Mouse (Mus musculus): Measurements from ENCODE around the gene Cd6.

The Cd6 gene

DNA sequence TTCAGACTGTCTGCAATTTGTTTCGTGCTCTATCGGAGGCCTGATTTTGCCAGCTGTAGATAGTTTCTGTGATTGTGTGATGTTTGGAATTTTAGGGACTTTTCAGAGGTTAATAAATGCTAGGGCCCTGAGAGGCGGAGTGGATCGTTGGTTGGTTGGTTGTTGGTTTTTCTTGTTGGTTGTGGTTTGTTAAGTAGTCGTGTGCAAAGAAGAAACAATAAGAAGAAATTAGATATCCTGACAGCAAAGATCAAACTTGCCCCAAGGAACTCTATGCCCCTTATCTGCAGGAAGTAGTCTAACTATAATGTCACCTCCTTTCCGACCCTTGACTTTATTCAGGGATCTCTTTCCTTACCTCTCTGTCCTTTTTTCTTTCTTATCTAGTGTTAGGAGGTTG lies 18.4 kb downstream of the Cd6 start:
- CTCF ChIA-PET = no interaction called here

GRCm38 (mm10) chr19:10810176-10810492 lies 19.7 kb downstream of the Cd6 start:
- POLR2A ChIA-PET = interaction anchor here in 1 of 4 experiments (1.1 kb wide), 1 partner anchor 25 kb away, joined by 3 read pairs; no protein-coding TSS in a partner anchor
- CTCF ChIA-PET = no interaction called here

More for the DNA sequence above, 18.4 kb downstream of the Cd6 start:
- POLR2A ChIA-PET = no interaction called here

DNA sequence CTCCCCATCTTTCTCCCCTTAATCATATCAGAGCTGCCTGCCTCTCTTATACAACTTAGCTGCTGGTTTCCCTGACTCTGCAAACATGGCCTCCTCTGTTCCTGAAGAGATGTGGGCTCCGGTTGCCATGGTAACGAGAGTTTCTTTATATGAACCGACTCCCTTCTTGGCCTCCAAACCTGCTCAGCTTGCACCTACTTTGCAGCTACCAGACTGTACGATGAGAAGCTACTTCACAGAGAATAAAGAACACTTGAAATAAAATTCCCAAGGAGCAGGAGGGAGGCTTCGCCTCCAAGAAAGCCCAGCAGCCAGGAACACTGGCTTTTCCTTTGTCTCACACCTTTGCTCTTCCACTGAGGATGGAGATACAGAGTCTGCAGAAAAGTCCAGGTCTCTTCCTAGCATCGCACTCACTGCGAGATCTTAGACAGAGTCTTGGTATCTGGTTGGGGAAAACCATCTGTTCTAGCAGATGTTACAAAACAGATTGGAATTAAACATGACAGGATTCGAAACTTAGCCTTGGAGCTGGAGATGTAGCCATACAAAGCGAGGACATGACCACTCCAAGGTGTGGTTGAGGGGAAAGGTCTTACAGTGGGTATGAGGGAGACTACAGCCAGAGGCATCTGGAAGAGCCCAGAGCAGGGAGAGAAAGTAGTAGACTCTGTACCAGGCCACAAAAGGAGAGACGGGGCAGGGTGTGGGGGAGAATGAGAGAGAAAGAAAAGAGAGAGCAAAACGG lies 20.3 kb downstream of the Cd6 start:
- POLR2A ChIA-PET = interaction anchor here in 1 of 4 experiments (0.5 to 1.1 kb wide), 2 partner anchors 26 to 226 kb away, joined by 3 read pairs; no protein-coding TSS in a partner anchor
- CTCF ChIA-PET = no interaction called here

- CTCF ChIA-PET = no interaction called here
- POLR2A ChIA-PET = interaction anchor here in 1 of 4 experiments (0.5 kb wide), 1 partner anchor 225 kb away, joined by 3 read pairs; no protein-coding TSS in a partner anchor
Observed at GRCm38 (mm10) chr19:10808524-10809233, 21.2 kb downstream of the Cd6 start.

- POLR2A ChIA-PET = interaction anchor here in 1 of 4 experiments (0.6 kb wide), 1 partner anchor 40 kb away, joined by 4 read pairs; no protein-coding TSS in a partner anchor
- CTCF ChIA-PET = interaction anchor here in 1 of 4 experiments (1.2 kb wide), 1 partner anchor 91 kb away, joined by 5 read pairs; no protein-coding TSS in a partner anchor
Observed at GRCm38 (mm10) chr19:10805661-10806285, 24.1 kb downstream of the Cd6 start.

GRCm38 (mm10) chr19:10804850-10805660 lies 24.8 kb downstream of the Cd6 start:
- CTCF ChIA-PET = interaction anchor here in 2 of 4 experiments (0.7 to 1.2 kb wide), 3 partner anchors 23 to 90 kb away, joined by 3 to 5 read pairs (median 5); no protein-coding TSS in a partner anchor
- POLR2A ChIA-PET = interaction anchor here in 2 of 4 experiments (0.6 to 1.3 kb wide), 3 partner anchors 21 to 107 kb away, joined by 4 to 7 read pairs (median 4); no protein-coding TSS in a partner anchor

- ChIA-PET POLR2A (interaction anchor here in 1 of 4 experiments (1.3 kb wide), 1 partner anchor 20 kb away, joined by 7 read pairs; no protein-coding TSS in a partner anchor), CTCF (interaction anchor here in 1 of 4 experiments (0.6 kb wide), 1 partner anchor 1698 kb away, joined by 4 read pairs; the partner anchor contains the start of gene Dtx4)
Observed at GRCm38 (mm10) chr19:10803751-10804150, 26.1 kb downstream of the Cd6 start.

- POLR2A ChIA-PET = no interaction called here
- CTCF ChIA-PET = no interaction called here
Observed at GRCm38 (mm10) chr19:10801906-10802305, 28.0 kb downstream of the Cd6 start.

GRCm38 (mm10) chr19:10801070-10801469 lies 28.8 kb downstream of the Cd6 start:
- POLR2A ChIA-PET = no interaction called here
- CTCF ChIA-PET = no interaction called here

DNA sequence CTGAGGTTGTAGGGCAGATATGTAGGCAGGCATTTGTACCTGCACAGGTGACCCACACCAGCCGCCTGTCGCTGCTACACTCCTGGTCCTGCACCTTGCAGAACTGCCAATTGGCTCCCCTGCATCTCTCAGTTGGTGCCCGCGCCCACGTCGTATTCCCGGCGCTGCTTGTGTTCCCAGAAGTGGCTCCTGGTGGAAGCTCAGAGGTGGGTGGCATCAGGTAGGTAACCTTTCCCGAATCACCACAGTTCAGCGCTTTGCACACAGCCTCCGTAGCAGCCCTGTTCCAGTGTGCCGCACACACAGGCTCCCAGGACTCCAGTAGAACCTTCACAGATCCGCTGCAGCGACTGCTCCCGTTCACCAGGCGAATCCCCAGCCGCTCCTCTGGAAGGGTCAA lies 30.7 kb downstream of the Cd6 start:
- POLR2A ChIA-PET = interaction anchor here in 2 of 4 experiments (0.6 to 1.6 kb wide), 3 partner anchors 15 to 22 kb away, joined by 3 read pairs; no protein-coding TSS in a partner anchor

DNA sequence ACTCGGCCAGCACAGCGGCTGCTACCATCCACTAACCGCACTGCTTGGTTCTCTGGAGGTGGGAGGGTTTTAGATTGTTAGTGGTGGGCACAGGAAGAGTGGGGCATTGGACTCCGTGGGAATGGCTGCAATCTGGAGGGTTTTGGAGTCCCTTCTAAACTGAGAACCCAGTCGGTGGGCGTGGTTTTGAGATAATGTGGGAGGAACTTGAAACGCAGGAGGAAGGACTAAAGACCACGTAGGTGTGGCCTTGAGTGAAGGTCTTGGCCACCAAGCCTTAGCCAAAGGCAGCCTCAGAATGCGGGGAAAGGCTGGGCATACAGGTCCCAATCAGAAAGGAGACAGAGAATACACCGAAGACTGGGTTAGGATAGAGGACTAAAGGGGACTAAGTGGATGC lies 31.3 kb downstream of the Cd6 start:
- ChIA-PET CTCF (interaction anchor here in 1 of 4 experiments (0.6 kb wide), 1 partner anchor 648 kb away, joined by 3 read pairs; no protein-coding TSS in a partner anchor), POLR2A (interaction anchor here in 3 of 4 experiments (0.6 to 1.6 kb wide), 3 partner anchors 14 to 122 kb away, joined by 3 read pairs; no protein-coding TSS in a partner anchor)

More for the DNA sequence above, 30.7 kb downstream of the Cd6 start:
- CTCF ChIA-PET = interaction anchor here in 1 of 4 experiments (0.6 kb wide), 1 partner anchor 9 kb away, joined by 3 read pairs; no protein-coding TSS in a partner anchor

DNA sequence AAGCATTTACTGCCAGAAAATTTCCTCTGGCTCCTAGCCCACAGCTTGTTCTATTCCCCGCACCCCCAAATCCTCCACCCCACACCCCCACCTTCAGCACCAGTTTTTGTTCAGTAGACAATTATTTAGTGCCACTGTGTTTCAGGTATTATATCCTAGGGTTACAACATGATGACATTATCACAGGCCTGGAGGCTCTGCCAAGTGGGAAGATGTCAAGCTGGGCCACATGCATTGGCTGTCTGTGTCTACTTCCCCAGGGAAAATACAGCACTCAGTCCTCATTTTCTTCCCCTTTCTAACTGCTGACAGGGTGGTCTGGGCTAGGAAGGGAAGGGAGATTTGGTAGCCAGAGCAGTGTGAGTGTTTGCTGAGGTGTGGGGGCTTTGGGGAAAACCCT lies 34.9 kb downstream of the Cd6 start:
- CTCF ChIA-PET = interaction anchor here in 1 of 4 experiments (0.9 kb wide), 1 partner anchor 125 kb away, joined by 3 read pairs; no protein-coding TSS in a partner anchor

DNA sequence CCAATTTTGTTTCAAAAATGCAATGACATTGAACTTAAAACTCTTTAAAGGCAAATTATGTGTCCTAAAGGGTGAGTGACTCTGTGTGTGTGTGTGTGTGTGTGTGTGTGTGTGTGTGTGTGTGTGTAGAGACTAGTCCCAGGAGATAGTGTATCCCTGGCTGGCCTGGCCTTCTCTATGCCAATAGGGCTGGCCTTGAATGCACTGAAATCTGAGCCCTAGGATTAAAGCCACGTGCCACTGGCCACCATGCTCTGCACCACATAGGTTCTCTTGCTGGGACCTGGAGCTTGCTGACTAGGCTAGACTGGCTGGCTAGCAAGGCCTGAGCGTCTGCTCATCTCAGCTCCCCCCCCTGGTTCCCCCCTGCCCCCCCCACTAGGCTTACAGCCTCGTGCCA lies 36.8 kb downstream of the Cd6 start:
- ChIA-PET CTCF (interaction anchor here in 1 of 4 experiments (1.0 kb wide), 1 partner anchor 84 kb away, joined by 3 read pairs; no protein-coding TSS in a partner anchor), POLR2A (no interaction called here)

More for the DNA sequence above, 34.9 kb downstream of the Cd6 start:
- POLR2A ChIA-PET = interaction anchor here in 1 of 4 experiments (1.0 kb wide), 1 partner anchor 11 kb away, joined by 3 read pairs; no protein-coding TSS in a partner anchor

DNA sequence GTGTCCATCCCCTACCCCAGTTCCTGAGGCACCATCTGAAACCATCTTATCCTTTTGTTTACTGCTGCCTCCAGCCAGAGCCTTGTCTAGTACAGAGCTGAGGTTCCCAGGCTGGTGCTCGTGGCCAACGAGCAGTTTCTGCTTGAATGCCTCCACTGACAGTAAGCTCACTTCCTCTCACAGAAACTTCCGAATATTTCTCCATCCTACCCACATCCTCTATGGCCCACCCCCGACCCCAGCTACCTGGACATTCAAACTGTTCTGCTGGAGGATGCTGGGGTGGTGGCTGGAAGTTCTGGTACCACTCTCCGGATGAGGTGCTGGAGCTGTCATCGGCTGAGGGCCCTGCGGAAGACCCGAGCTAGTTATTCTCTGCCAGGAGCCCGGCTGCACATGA lies 39.5 kb downstream of the Cd6 start:
- ChIA-PET POLR2A (interaction anchor here in 1 of 4 experiments (0.6 kb wide), 2 partner anchors 35 to 66 kb away, joined by 3 read pairs; no protein-coding TSS in a partner anchor), CTCF (interaction anchor here in 2 of 4 experiments (0.5 to 0.6 kb wide), 3 partner anchors 9 to 285 kb away, joined by 3 to 7 read pairs (median 5); no protein-coding TSS in a partner anchor)

DNA sequence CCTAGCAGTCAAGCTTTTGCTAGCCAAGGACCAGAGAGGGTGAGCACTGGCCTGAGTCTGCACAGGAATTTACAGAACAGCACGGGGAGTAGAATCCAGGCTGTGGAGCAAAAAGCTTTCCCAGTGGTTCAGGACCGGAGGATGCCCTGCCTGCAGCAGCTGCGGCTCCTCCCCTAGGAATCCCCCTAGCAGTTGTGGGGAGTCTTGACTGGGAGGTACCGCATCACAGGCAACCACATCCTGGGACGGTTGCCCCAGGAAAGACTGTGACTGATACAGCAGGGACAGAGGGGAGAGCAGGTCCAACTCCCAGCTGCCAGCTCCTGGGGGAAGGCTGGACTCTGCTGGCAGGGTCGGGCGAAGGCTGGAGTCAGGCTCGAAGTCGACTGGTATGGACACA lies 41.6 kb downstream of the Cd6 start:
- CTCF ChIA-PET = no interaction called here
- POLR2A ChIA-PET = no interaction called here

- CTCF ChIA-PET = no interaction called here
- POLR2A ChIA-PET = no interaction called here
Observed at GRCm38 (mm10) chr19:10787406-10787805, 42.5 kb downstream of the Cd6 start.

GRCm38 (mm10) chr19:10786753-10787152 lies 43.1 kb downstream of the Cd6 start:
- POLR2A ChIA-PET = interaction anchor here in 1 of 4 experiments (0.7 kb wide), 1 partner anchor 155 kb away, joined by 3 read pairs; no protein-coding TSS in a partner anchor
- CTCF ChIA-PET = no interaction called here
